Mouse (Mus musculus) spleen, adult 2 months (tissue): ENCODE measurements around the gene Cib3.

Experiments
- CTCF ChIP-seq: fragments of 200-500 bp; IDR thresholded peaks from 2 replicates; pipeline ENCODE4 v1.5.1; 2011; ENCODE audit warnings: mild to moderate bottlenecking, inconsistent platforms; ENCODE audit not compliant: insufficient read depth, insufficient read length, insufficient replicate concordance; ENCODE audit errors: extremely low read depth
- POLR2A ChIP-seq: fragments of 200-500 bp; IDR thresholded peaks from 2 replicates; pipeline ENCODE4 v1.6.1; 2011; ENCODE audit warnings: low read depth, low read length, inconsistent platforms

DNA sequence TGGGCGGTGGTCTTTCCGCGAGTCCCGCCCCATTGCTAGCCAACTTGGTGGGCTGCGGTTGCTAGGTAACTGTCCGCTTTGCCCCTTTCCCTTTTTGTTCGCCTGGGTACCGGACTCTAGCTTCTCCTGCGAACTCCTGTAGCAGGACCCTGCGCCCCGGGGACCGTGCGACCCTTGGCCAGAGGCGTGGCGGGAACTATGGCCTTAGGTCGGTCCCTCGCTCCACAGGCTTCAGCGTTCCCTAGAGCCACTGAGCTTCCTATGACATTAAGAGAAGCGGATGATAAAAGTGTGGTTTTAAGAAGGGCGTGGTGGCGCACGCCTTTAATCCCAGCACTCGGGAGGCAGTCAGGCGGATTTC, 27.7 kb upstream of the Cib3 start:
- TF ChIP-seq CTCF (no peak), POLR2A (no peak)
